Mouse (Mus musculus) right cerebral cortex, adult 18-20 months (tissue): ENCODE results near the gene Hmgn3.

Source experiments
- DNase-seq: peaks from one replicate; pipeline ENCODE4 v3.0.0; 2022; ENCODE audit warnings: mixed read lengths

The Hmgn3 gene

DNA sequence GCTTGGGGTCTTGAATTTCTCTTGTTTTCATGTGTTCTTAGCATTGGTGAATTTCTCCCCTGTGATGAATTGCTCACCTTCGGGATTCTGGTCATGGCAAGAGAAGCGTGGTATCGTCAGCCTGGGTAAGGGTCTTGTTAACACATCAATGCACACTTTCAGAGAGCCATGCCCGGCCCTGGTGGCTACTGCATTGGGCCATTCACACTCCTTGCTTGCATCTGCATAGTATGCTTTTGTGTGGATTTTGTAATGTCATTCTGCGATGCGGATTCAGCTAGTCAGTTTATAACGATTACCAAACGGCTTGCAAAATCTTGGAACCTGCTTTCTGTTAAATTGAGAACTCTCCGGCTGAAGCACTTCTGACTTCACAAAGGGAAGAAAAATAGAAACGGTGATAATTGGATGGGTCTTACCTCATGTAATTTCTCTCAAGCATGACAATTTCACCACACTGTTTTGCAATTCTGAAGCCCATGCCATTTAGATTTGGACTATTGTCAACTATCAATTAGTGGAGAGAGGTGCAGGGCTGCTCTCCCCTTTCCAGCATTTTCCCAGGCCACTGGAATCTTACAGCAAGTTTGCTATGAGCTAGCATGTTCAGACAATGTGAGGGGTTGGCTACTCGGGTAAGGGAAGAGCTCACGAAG is 47.7 kb downstream of the Hmgn3 start:
- DNase-seq: no peak

DNA sequence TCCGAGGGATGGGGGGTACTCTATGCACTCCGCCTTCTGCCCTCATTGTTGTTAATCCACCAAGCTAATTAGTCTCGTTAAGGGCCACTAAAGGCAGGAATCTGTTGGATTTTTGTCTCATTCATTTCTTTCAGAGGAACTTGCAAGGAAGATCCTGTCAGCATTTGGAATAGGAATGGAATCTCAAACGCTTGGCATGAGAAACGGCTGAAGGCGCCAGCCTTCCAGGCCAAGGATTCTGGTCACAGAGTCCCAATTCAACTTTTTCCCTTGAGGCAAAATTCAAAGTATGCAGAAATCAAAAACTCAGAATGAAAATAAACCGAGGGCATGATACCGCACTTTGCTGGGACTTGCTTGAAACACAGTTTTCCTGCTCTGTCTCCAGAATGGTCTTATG is 48.7 kb downstream of the Hmgn3 start:
- no peak for DNase-seq

DNA sequence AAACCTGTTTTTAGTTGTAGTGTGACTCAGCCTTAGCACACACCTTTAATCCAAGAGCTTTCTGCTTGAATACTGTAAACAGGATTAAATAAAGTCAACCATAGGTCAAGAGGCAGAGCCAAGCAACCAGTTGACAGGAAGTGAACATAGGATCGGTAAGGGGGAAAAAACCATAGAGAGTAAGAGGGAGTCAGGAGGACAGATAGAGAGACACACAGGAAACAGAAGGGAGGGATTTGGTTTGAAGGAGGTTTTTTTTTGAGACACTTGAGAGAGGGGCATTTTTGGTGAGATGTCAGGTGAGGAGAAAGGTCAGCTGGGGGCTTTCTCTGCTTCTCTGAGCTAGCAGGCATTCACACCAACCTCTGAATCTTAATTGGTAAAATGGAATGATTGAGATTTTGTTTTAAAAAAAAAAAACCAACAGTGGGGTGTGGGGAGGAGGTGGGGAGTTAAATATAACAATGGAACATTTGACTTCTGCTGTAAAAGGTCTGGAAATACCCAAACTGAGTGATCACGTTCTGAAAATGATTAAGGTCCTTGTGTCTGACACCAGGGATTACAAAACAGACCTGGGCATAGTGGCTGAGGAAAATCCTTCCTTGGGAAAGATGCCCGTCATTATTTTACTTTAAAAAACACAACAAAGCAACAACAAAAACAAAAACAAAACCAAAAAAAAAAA is 51.7 kb downstream of the Hmgn3 start:
- no peak for DNase-seq

DNA sequence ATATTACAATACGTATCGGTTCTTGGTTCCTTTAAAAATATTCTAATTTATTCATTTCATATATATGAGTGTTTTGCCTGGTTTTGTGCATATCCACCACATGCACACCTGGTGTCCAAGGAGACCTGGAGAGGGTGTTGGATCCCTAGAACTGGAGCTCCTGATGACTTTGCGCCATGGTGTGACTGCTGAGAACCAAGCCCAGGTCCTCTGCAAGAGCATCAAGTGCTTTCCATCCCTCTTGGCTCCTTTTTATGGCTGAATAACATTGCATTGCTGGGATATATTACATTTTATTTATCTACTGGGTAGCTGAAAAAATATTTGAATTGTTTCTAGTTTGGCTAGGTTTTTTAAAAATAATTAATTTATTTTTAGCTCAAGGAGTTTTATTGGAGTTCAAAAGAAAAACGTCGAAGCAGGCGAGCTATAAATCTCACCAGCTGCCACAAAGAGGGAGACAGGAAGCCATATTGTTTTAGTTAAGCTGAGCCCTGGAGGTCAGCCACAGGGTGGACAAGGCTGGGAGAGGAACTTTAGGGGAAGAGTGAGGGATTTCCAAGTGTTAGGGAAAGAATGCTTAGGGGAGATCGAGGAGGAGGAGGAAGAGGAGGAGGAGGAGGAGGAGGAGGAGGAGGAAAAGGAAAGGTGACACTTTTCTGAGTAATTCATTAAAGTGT is 62.6 kb downstream of the Hmgn3 start:
- no peak for DNase-seq

DNA sequence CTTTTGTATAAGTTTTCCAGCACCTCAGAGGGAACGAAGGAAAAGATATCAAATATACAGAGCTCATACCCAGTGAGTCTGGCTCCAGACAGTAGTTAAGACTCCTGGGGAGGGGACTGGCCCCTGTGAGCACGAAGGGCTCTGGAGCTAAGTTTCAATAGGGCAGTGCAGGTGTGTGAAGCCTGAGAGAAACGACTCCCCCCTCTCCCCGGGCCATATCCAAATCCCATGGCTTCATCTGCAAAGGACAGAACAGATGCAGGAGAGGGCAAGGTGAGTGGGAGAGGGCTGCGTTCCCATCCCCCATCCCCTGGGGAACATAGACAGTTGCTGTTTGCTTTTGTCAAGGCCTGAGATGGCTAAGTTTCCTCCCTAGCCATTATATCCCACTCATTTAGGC is 63.4 kb downstream of the Hmgn3 start:
- no peak for DNase-seq

DNA sequence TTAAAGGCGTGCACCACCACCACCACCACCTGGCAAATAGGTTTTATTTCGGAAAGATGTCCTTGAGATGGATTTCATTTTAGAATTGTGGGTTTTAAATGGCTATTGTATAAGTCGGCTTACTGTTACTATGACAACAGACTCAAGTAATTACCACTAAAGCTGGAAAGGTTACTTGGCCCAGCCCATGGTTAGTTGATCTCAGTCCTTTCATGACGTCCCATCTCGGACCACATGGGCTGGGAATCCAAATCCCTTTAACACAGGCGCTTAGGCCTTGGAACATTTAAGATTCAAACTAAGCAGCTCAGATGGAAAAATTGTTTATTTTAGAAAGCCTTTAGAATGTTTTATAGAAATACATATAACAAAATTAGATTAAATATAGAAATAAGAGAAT is 64.2 kb downstream of the Hmgn3 start:
- DNase-seq: no peak

DNA sequence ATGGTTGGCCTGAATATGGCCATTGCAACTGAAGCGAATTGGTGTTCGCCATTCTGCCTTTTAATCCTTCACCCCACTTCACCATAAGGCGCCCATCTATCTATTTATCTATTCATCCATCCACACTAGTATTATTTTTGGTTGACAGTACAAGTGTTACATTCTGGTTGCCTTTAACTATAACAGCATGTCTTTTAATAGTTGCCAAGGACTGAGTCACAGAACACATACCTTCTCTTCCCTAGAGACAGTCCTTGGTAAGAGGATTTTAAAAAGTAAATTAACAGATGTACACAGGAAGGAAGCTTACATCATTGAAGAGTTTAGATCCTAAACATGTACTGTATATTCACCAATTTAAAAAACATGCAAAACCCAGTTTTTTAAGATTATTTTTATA is 66.8 kb downstream of the Hmgn3 start:
- DNase-seq: no peak

DNA sequence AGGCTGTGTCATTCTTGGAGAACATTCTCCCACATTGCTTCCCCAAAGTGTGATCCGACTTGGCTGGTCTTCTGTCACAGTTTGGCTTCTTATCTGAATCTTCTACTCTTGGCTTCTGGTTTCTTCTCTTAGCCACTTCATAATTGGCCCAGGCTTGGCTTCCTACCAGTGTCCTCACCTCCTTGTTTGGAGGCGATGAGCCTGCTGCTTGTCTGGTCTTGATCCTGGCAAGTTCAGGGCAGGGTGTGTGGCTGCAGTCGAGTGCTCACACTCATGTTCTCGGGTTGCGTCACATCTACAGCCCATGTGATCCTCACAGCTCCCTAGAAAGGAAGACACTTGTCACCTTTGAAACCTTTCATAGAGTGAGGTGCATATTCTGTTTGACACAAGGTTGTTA is 78.2 kb downstream of the Hmgn3 start:
- DNase-seq: no peak

DNA sequence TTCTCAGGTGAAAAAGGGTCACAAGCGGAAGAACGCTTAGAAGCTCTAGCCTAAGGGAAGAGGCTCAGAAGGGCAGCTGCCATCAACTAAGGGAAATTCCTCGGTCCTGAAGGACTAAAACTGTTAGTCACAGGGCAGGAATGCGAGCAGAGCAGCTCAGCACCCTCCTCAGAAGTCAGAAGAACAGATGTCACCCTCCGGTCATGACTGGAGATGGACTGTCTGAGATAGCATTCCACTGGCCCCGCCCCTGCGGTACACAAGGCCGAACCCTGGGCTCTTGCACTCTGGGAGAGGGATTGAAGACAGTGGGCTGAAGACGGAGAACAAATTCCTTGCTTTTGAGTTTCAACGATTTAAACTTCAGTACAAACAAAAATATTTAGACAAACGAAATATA is 85.2 kb downstream of the Hmgn3 start:
- DNase-seq: no peak
